Mouse (Mus musculus) spleen, adult 2 months (tissue): ENCODE results near the gene Akap3.

Experiments
- CTCF ChIP-seq: fragments of 200-500 bp; IDR thresholded peaks from 2 replicates; pipeline ENCODE4 v1.5.1; 2011; ENCODE audit warnings: mild to moderate bottlenecking, inconsistent platforms; ENCODE audit not compliant: insufficient read depth, insufficient read length, insufficient replicate concordance; ENCODE audit errors: extremely low read depth
- POLR2A ChIP-seq: fragments of 200-500 bp; IDR thresholded peaks from 2 replicates; pipeline ENCODE4 v1.6.1; 2011; ENCODE audit warnings: low read depth, low read length, inconsistent platforms

DNA sequence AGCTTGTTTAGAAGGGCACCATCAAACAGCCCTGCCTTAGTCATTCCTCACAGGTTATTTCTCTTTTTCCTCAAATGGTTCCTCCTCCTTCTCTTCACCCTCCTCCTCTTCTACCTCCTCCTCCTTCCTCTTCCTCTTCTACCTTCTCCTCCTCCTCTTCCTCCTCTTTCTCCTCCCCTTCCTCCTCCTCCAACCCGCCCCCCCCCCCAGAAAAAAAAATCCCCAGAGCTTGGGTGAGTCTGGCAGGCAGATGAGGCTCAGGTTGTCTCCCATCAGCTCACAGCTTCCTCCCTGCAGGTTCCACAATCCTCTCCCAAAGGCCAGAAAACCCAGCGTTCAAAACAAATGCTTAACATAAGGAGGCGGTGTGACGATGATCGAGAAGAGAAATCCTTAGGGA lies 54.5 kb downstream of the Akap3 start:
- no peak for TF ChIP-seq CTCF
- no peak for TF ChIP-seq POLR2A
